Mouse (Mus musculus): ENCODE data around the gene Ackr2.

GRCm38 (mm10) chr9:121867632-121868031 is 30.5 kb upstream of the Ackr2 start:
- no peak for TF ChIP-seq POLR2A (IDR thresholded peaks at IDR 0.05; ENCODE audit: control insufficient read depth in 1 of 2, insufficient read depth in 1 of 2, low read depth in 1 of 2, low read length in 2 of 2, poor library complexity in 1 of 2)
- no peak for TF ChIP-seq BHLHE40 (IDR thresholded peaks at IDR 0.05; ENCODE audit: borderline replicate concordance, low read depth, low read length)
- TF ChIP-seq CHD2 (IDR thresholded peaks at IDR 0.05; ENCODE audit: low read length): no peak
- TF ChIP-seq EP300 (IDR thresholded peaks at IDR 0.05; ENCODE audit: low read depth in 1 of 2, low read length in 2 of 2): no peak
- TF ChIP-seq MXI1 (IDR thresholded peaks at IDR 0.05; ENCODE audit: low read depth, low read length): no peak
- no peak for TF ChIP-seq NELFE (IDR thresholded peaks at IDR 0.05; ENCODE audit: low read depth, low read length)

Data from MEL (cell line).